Mouse (Mus musculus): ENCODE results near the gene Acsm1. TPM values are rescaled to one million over a fixed set of nuclear protein-coding genes. Genes with fewer than 3 reads are reported as not detected.
"Not testable (repeated sequence)": the region's sequence is repeated elsewhere in the genome, so short reads cannot be mapped to it uniquely, and the experiment has no call there.

Gene Acsm1
- polyA plus RNA-seq (2016; fragmentation: Nextera tagmentation; extraction: Ambion mirVana) = not detected in 2 replicates

DNA sequence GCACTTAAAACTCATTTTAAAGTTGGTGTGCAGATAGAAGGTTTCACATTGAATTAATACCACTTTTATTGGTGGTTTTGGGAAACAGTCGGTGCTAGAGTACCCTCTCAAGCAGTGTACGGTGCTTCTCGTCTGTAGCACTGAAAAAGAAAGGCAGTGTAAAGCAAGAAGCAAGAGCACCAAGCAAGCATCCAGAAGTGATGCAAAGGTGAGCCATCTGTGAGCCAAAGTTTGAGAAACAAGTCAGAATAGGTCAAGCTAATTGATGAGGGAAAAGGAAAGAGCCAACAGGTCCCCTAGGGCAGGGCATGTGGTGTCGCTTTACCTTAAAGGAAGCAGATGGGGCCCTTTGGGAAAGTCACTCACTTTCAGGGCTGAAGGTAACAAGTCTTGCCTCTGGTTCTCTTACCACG lies at the start of gene Acsm1:
Acsm1 (plus strand) TSS at position 363 of the 413 bp plus-strand sequence.
- DNase-seq (ENCODE audit: low spot score) = no peak
- Histone ChIP-seq H3K27me3 (ENCODE audit: low read depth, poor library complexity, severe bottlenecking) (no peaks in the 10 kb centered on the region), H3K9me3 (replicated peaks) (no peaks in the 10 kb centered on the region), H3K27ac (no peak within 1 kb of the TSS), H3K36me3 (no peaks in the 10 kb centered on the region), H3K4me3 (no peak within 1 kb of the TSS), H3K4me1 (no peaks in the 10 kb centered on the region)
- 86% methylated on average over 5 of the region's 5 CpGs for WGBS

- WGBS = 85% methylated on average over 3 of the region's 3 CpGs
- no peak overlapping the region for H3K4me3 ChIP-seq
- H3K4me1 ChIP-seq = no peaks in the 10 kb centered on the region
- H3K27ac ChIP-seq = no peak overlapping the region
- no peaks in the 10 kb centered on the region for H3K27me3 ChIP-seq (ENCODE audit: low read depth, poor library complexity, severe bottlenecking)
- DNase-seq (ENCODE audit: low spot score) = no peak
- H3K9me3 ChIP-seq (replicated peaks) = no peaks in the 10 kb centered on the region
- no peaks in the 10 kb centered on the region for H3K36me3 ChIP-seq
Measured at GRCm38 (mm10) chr7:119559789-119560451, 46.9 kb upstream of the Acsm1 start.

- Histone ChIP-seq H3K9me3 (replicated peaks) (no peaks in the 10 kb centered on the region), H3K36me3 (no peaks in the 10 kb centered on the region), H3K4me1 (no peaks in the 10 kb centered on the region), H3K27me3 (ENCODE audit: low read depth, poor library complexity, severe bottlenecking) (no peaks in the 10 kb centered on the region), H3K4me3 (no peak overlapping the region), H3K27ac (no peak overlapping the region)
- 86% methylated on average over 3 of the region's 3 CpGs for whole genome bisulfite sequencing
- no peak for DNase-seq (ENCODE audit: low spot score)
Measured at GRCm38 (mm10) chr7:119560452-119560835, 46.4 kb upstream of the Acsm1 start.

DNA sequence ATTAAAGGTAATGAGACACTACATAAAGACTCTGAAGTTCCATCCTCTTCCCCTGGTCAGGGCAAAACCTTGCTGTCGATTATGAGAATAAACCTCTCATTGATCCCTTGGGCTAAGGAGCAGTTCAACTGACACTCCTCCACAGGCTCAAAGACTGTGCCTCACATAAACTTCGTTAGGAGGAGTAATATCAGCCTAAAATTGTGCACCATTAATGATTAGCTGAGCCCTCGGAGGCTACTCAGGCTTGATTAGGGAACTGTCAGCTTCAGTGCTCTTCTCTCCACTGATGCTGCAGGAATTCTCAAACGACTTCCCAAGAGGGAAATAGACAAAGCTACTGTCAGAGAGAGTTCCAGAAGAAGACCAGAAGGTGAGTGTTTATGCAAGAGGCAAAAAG lies 45.4 kb upstream of the Acsm1 start:
- WGBS = 65% methylated on average over 4 of the region's 4 CpGs
- H3K36me3 ChIP-seq = no peaks in the 10 kb centered on the region
- no peak for DNase-seq (ENCODE audit: low spot score)
- H3K4me1 ChIP-seq = no peaks in the 10 kb centered on the region
- no peaks in the 10 kb centered on the region for H3K27me3 ChIP-seq (ENCODE audit: low read depth, poor library complexity, severe bottlenecking)
- no peak overlapping the region for H3K4me3 ChIP-seq
- no peaks in the 10 kb centered on the region for H3K9me3 ChIP-seq (replicated peaks)
- no peak overlapping the region for H3K27ac ChIP-seq

GRCm38 (mm10) chr7:119562476-119562875 lies 44.4 kb upstream of the Acsm1 start:
- WGBS = 90% methylated on average over 2 of the region's 2 CpGs
- H3K4me3 ChIP-seq; H3K4me1 ChIP-seq; H3K27ac ChIP-seq; H3K27me3 ChIP-seq (ENCODE audit: low read depth, poor library complexity, severe bottlenecking); H3K36me3 ChIP-seq; DNase-seq (ENCODE audit: low spot score); H3K9me3 ChIP-seq (replicated peaks): not testable (repeated sequence)

- no peaks in the 10 kb centered on the region for H3K9me3 ChIP-seq (replicated peaks)
- no peak overlapping the region for H3K4me3 ChIP-seq
- no peaks in the 10 kb centered on the region for H3K27me3 ChIP-seq (ENCODE audit: low read depth, poor library complexity, severe bottlenecking)
- no peaks in the 10 kb centered on the region for H3K36me3 ChIP-seq
- H3K27ac ChIP-seq = no peak overlapping the region
- no peaks in the 10 kb centered on the region for H3K4me1 ChIP-seq
- 80% methylated on average over 3 of the region's 3 CpGs for WGBS
- DNase-seq (ENCODE audit: low spot score) = no peak
Measured at GRCm38 (mm10) chr7:119594530-119595107, 12.2 kb upstream of the Acsm1 start.

GRCm38 (mm10) chr7:119595306-119595705 lies 11.5 kb upstream of the Acsm1 start:
- Histone ChIP-seq H3K27ac (no peak overlapping the region), H3K27me3 (ENCODE audit: low read depth, poor library complexity, severe bottlenecking) (no peaks in the 10 kb centered on the region), H3K4me3 (no peak overlapping the region), H3K36me3 (no peaks in the 10 kb centered on the region), H3K4me1 (no peaks in the 10 kb centered on the region), H3K9me3 (replicated peaks) (no peaks in the 10 kb centered on the region)
- no peak for DNase-seq (ENCODE audit: low spot score)
- 31% methylated on average over 1 of the region's 1 CpGs for WGBS

GRCm38 (mm10) chr7:119596536-119596935 lies 10.3 kb upstream of the Acsm1 start:
- H3K27me3 ChIP-seq (ENCODE audit: low read depth, poor library complexity, severe bottlenecking) = no peaks in the 10 kb centered on the region
- WGBS = 77% methylated on average over 2 of the region's 2 CpGs

DNA sequence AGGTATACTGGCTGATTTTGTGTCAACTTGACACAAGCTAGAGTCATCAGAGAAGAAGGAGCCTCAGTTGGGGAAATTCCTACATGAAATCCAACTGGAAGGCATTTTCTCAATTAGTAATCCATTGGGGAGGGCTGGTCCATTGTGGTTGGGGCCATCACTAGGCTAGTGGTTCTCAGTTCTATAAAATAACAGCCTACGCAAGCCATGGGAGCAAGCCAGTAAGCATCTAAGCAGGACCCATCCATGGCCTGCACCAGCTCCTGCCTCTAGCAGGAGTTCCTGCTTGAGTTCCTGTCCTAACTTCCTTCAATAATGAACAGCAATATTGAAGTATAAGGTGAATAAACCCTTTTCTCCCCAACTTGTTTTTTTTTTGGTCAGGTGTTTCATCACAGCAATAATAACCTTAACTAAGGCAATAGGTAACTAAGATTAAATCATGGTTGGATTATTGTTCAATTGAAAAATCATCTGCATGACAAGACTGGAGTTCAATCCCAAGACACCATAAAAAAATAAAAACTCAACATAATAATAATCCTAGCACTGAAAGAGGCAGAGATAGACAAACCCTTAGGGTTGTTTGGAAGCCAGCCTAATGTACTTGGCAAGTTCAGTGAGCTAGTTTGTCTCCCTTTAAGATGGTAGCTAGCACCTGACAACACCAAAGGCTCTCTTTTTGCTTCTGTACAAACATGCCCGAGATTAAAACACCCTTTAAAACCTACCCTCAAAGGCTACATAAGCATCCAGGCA lies 5.5 kb upstream of the Acsm1 start:
- no peaks in the 10 kb centered on the region for H3K27me3 ChIP-seq (ENCODE audit: low read depth, poor library complexity, severe bottlenecking)
- DNase-seq (ENCODE audit: low spot score) = no peak
- H3K4me1 ChIP-seq = no peaks in the 10 kb centered on the region
- WGBS = 90% methylated on average over 2 of the region's 2 CpGs
- no peaks in the 10 kb centered on the region for H3K9me3 ChIP-seq (replicated peaks)
- H3K36me3 ChIP-seq = no peaks in the 10 kb centered on the region
- no peak overlapping the region for H3K4me3 ChIP-seq
- H3K27ac ChIP-seq = no peak overlapping the region

More at GRCm38 (mm10) chr7:119596536-119596935, 10.3 kb upstream of the Acsm1 start:
- H3K4me3 ChIP-seq = no peak overlapping the region
- no peaks in the 10 kb centered on the region for H3K4me1 ChIP-seq
- DNase-seq (ENCODE audit: low spot score) = no peak
- no peak overlapping the region for H3K27ac ChIP-seq
- no peaks in the 10 kb centered on the region for H3K9me3 ChIP-seq (replicated peaks)
- no peaks in the 10 kb centered on the region for H3K36me3 ChIP-seq

GRCm38 (mm10) chr7:119601954-119602317 lies 4.9 kb upstream of the Acsm1 start:
- no peak overlapping the region for H3K27ac ChIP-seq
- WGBS = 84% methylated on average over 1 of the region's 1 CpGs
- H3K4me1 ChIP-seq = no peaks in the 10 kb centered on the region

DNA sequence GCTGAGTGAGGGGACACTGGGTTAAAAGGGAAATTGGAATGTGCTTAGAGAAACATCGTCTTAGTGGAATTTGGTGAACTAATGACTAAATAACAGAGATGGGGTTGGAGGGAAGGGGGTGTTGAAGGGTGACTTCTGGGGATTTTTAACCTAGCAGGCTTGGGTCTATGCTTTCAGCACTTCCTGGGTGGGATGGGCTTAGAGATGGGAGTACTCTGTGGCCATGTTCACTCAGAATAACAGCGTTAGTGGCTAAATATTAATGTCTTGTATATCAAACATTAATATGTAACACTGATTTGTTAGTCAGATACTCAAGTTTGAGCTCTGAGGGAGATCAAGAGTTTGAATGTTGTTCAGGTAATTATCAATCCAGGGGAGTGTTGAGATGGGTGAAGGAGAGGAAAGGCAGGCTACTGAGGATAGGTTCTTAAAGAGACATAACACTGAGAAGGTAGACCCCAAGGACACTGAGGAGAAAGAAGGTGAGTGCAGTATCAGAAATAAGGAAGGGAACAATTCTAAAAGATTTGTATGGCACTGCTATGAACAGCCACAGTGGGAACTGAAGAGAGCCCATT lies 1.8 kb upstream of the Acsm1 start:
- H3K9me3 ChIP-seq (replicated peaks) = no peaks in the 10 kb centered on the region
- no peak overlapping the region for H3K4me3 ChIP-seq
- WGBS = 86% methylated on average over 2 of the region's 2 CpGs
- no peak overlapping the region for H3K27ac ChIP-seq
- DNase-seq (ENCODE audit: low spot score) = no peak
- H3K27me3 ChIP-seq (ENCODE audit: low read depth, poor library complexity, severe bottlenecking) = no peaks in the 10 kb centered on the region
- no peaks in the 10 kb centered on the region for H3K4me1 ChIP-seq
- no peaks in the 10 kb centered on the region for H3K36me3 ChIP-seq

More at GRCm38 (mm10) chr7:119601954-119602317, 4.9 kb upstream of the Acsm1 start:
- no peak overlapping the region for H3K4me3 ChIP-seq
- DNase-seq (ENCODE audit: low spot score) = no peak
- H3K36me3 ChIP-seq = no peaks in the 10 kb centered on the region
- no peaks in the 10 kb centered on the region for H3K9me3 ChIP-seq (replicated peaks)
- H3K27me3 ChIP-seq (ENCODE audit: low read depth, poor library complexity, severe bottlenecking) = no peaks in the 10 kb centered on the region

GRCm38 (mm10) chr7:119605926-119606663 lies 731 bp upstream of the Acsm1 start:
- WGBS = 86% methylated on average over 9 of the region's 9 CpGs
- Histone ChIP-seq H3K4me3 (no peak overlapping the region), H3K9me3 (replicated peaks) (no peaks in the 10 kb centered on the region), H3K27ac (no peak overlapping the region), H3K36me3 (no peaks in the 10 kb centered on the region), H3K27me3 (ENCODE audit: low read depth, poor library complexity, severe bottlenecking) (no peaks in the 10 kb centered on the region), H3K4me1 (no peaks in the 10 kb centered on the region)
- DNase-seq (ENCODE audit: low spot score) = no peak
